Mouse (Mus musculus): Measurements from ENCODE around the gene Cux1.

DNA sequence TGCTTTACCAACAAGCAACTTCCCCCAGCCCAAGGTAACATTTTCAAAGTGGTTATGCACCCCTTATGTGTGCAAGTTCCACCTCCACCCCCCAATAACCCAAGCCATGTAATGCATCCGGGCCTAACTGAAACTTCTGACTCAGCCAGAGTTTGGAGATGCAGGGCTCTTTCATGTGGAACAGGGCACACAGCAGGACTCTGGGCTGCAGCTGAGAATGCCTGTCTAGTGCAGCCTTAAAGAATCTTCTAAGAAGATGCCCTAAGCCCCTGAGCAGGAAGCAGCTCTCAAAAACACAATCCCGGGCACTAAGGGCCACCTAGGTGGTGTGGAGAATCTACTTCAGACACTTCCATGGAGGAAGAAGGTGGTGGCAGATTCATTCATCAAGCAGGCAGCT is 16.6 kb downstream of the Cux1 start:
- TF ChIP-seq CTCF (IDR thresholded peaks at IDR 0.05; ENCODE audit: extremely low read depth, insufficient read depth, insufficient read length, insufficient replicate concordance) (no peak), POLR2A (IDR thresholded peaks at IDR 0.05; ENCODE audit: low read depth, low read length) (no peak)
